Mouse (Mus musculus) hematopoietic multipotent progenitor cell, adult 10-12 weeks (in vitro differentiated cells): ENCODE results near the gene Vmn1r83. TPM values are rescaled to one million over a fixed set of nuclear protein-coding genes. Genes with fewer than 3 reads are reported as not detected.

Experiments used
- polyA plus RNA-seq: library from polyadenylated mRNA; stranded (reverse); fragments of >175 nt; gene quantifications from 2 replicates; pipeline ENCODE4 v1.2.3, GENCODE M21; 2012; ENCODE audit warnings: low replicate concordance

Gene Vmn1r83
- not detected in 2 replicates for polyA plus RNA-seq

DNA sequence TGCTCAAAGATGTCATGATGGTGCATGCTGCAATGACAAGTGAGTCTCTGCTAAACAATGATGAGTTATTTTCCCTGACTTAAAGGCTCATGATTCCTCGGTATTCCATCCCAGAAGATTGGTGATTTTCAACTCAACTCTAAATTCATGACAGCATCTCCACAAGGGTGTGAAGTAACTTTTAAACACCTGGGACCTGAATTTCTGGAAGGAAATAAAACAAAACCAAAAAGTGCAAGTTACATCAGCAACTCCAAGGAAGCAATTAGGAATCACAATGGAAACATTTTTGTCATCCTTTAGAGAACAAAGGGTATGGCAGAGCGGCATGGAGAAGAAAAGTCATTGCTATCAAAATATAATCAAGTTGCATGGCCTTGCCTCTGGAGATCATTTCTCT is at the start of gene Vmn1r83:
TSS of gene Vmn1r83 (minus strand) at position 101 of the 400 bp plus-strand sequence.

GRCm38 (mm10) chr7:12369173-12369572 is 39.9 kb upstream of the Vmn1r83 start, which contains the start of gene Vmn1r84:
Gene Vmn1r84 (minus strand): TSS chr7:12369273.

DNA sequence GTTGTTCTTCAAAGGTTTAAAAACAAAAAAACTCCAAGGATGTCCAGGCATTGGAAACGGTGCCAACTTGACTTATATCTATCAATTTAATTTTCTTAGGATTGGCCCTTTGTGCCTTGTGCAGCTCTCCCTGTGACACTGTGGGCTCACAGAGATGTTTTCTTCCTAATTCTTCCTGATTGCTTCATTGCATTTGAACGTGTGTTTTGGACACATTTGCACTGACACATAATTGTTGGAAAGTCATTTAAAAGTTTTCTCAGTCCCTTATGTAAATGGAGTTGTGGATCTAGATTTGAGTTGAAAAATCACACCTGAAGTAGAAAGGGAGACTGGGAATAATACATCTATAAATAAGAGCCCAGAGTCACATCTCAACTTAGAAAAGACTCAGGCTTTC is 29.2 kb downstream of the Vmn1r83 start, which contains the start of gene Vmn1r82:
TSS of gene Vmn1r82 (plus strand) at position 301 of the 400 bp plus-strand sequence.

Other genes with a start within 250 kb of the Vmn1r83 start
- 0.02 TPM in 1 of 2 replicates, not detected in the other for gene Vmn1r78, start 179.2 kb downstream of the Vmn1r83 start, polyA plus RNA-seq
- gene Vmn1r79, start 158.2 kb downstream of the Vmn1r83 start, polyA plus RNA-seq: not detected in 2 replicates
- gene Vmn1r80, start 140.2 kb downstream of the Vmn1r83 start, polyA plus RNA-seq: 0.07 TPM in 1 of 2 replicates, not detected in the other
- gene Vmn1r81, start 61.2 kb downstream of the Vmn1r83 start, polyA plus RNA-seq: 0.01 TPM in 1 of 2 replicates, not detected in the other
- not detected in 2 replicates for gene Vmn1r82, start 29.1 kb downstream of the Vmn1r83 start, polyA plus RNA-seq
- gene Vmn1r84, start 39.8 kb upstream of the Vmn1r83 start, polyA plus RNA-seq: not detected in 2 replicates
- gene Zfp551, start 93.3 kb upstream of the Vmn1r83 start, polyA plus RNA-seq: 0.15 and 0.40 TPM in 2 replicates
- 2.3 and 4.6 TPM in 2 replicates for gene Zfp606, start 148.8 kb upstream of the Vmn1r83 start, polyA plus RNA-seq
- gene 2900092C05Rik, start 183.0 kb upstream of the Vmn1r83 start, polyA plus RNA-seq: not detected in 2 replicates